Mouse (Mus musculus): ENCODE measurements around the gene Slc5a4b.

DNA sequence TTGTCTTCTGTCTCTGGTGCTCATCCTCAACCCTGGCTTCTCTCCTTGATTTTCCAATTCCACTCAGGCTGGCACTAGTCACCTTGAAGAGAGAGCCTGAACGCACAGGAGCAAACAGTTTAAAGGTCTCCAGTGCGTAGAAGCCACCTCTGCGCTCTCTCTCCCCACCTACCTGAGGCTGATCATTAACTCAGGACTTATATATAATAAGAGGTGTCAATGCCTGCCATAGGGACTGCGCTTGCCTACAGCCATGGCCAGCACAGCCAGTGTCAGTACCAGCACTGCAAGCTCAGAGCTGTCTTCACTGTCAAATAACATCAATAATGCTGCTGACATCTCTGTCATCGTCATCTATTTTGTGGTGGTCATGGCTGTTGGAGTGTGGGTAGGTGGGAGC lies 36.5 kb upstream of the Slc5a4b start, which contains the start of gene Slc5a4a:
- no peak for TF ChIP-seq GATA1 (IDR thresholded peaks at IDR 0.05; ENCODE audit: low read length)
- no peak for TF ChIP-seq TAL1 (IDR thresholded peaks at IDR 0.05; ENCODE audit: low read length)

Measured in erythroblast, embryonic 14.5 days (primary cell).